Mouse (Mus musculus) heart, postnatal 0 days (tissue): ENCODE measurements at regions not wholly inside any gene's neighbourhood (a gene's known extent, or its start where the extent isn't known, plus 50 kb on each side); places are given as distances from the start of the nearest gene placed in this dataset.

Source experiments
- ATAC-seq: fragments of 200-750 bp; cut with Nextera tagmentation; 2 replicates; pipeline ENCODE4 v1.8.0; 2017; ENCODE audit warnings: low read depth, moderate number of reproducible peaks, moderate library complexity; ENCODE audit not compliant: insufficient read depth
- DNase-seq: peaks from one replicate; pipeline ENCODE4 v3.0.0-alpha.2; 2016; ENCODE audit warnings: low spot score
- H3K27ac ChIP-seq: fragments of 300-500 bp; sonication (generic); 2 replicates; pipeline ENCODE4 v1.5.1; 2014; ENCODE audit warnings: low read depth, mild to moderate bottlenecking
- H3K27me3 ChIP-seq: fragments of 300-500 bp; sonication (generic); 2 replicates; pipeline ENCODE4 v1.6.1; 2014; ENCODE audit warnings: low read length, mixed read lengths; ENCODE audit not compliant: control insufficient read depth, insufficient read depth
- H3K36me3 ChIP-seq: fragments of 300-500 bp; sonication (generic); replicated peaks from 2 replicates; pipeline ENCODE4 v1.6.1; 2014; ENCODE audit warnings: low read length, mixed read lengths; ENCODE audit not compliant: control insufficient read depth, insufficient read depth
- H3K4me1 ChIP-seq: fragments of 300-500 bp; sonication (generic); 2 replicates; pipeline ENCODE4 v1.6.1; 2014; ENCODE audit warnings: antibody characterized with exemption; ENCODE audit not compliant: control insufficient read depth, insufficient read depth
- H3K4me2 ChIP-seq: fragments of 300-500 bp; sonication (generic); 2 replicates; pipeline ENCODE4 v1.6.1; 2014; ENCODE audit warnings: low read depth, mild to moderate bottlenecking, low read length, moderate library complexity
- H3K4me3 ChIP-seq: fragments of 300-500 bp; sonication (generic); 2 replicates; pipeline ENCODE4 v1.5.1; 2014; ENCODE audit warnings: low read depth, low read length
- H3K9ac ChIP-seq: fragments of 300-500 bp; sonication (generic); replicated peaks from 2 replicates; pipeline ENCODE4 v1.6.1; 2014; ENCODE audit warnings: low read depth, low read length, mixed read lengths
- H3K9me3 ChIP-seq: fragments of 300-500 bp; sonication (generic); replicated peaks from 2 replicates; pipeline ENCODE4 v1.6.1; 2016; ENCODE audit warnings: low read length; ENCODE audit not compliant: control insufficient read depth
- CTCF ChIP-seq: IDR thresholded peaks from 2 replicates; pipeline ENCODE4 v1.5.1; 2016; ENCODE audit warnings: antibody characterized with exemption, control low read depth, low read depth
- EP300 ChIP-seq: IDR thresholded peaks from 2 replicates; pipeline ENCODE4 v1.6.1; 2016; ENCODE audit warnings: antibody characterized with exemption, low read depth
- WGBS: fragments of 180-500 bp; shearing (Covaris S2); extraction: QIAGEN DNeasy Blood & Tissue Kit; methylation state at CpG from one replicate; pipeline ENCODE4 v1.1.7; 2014; 5-methylcytosine and 5-hydroxymethylcytosine counted together

DNA sequence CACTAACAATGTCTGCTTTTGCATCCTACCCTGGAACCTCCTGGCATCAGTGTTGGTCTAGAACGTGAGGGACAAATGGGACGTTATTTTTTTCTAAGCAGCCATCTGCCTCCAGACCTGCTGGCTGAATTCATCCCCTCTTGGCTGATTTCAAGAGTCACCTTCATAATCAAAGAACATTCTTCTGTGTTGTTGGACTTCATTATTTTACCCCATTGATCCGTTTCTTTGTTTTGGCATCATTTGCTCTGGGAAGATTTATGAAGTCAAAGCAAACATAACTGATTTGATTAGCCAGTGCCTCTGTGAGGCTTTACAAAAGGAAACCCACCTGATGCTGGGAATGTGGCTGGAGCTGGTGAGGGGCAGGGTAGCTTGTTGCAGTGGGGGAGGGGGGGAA is 158.0 kb downstream of the Fam43a start:
- H3K4me2 ChIP-seq = no peak overlapping the region
- H3K9me3 ChIP-seq = no peaks in the 10 kb centered on the region
- no peaks in the 10 kb centered on the region for H3K4me1 ChIP-seq
- no peaks in the 10 kb centered on the region for H3K27me3 ChIP-seq
- no peak overlapping the region for H3K9ac ChIP-seq
- WGBS = 77% methylated on average over 3 of the region's 3 CpGs
- ATAC-seq (no peak), DNase-seq (no peak)
- H3K36me3 ChIP-seq = no peaks in the 10 kb centered on the region
- H3K27ac ChIP-seq = no peak overlapping the region
- no peak for TF ChIP-seq CTCF
- TF ChIP-seq EP300 = no peak
- no peak overlapping the region for H3K4me3 ChIP-seq

DNA sequence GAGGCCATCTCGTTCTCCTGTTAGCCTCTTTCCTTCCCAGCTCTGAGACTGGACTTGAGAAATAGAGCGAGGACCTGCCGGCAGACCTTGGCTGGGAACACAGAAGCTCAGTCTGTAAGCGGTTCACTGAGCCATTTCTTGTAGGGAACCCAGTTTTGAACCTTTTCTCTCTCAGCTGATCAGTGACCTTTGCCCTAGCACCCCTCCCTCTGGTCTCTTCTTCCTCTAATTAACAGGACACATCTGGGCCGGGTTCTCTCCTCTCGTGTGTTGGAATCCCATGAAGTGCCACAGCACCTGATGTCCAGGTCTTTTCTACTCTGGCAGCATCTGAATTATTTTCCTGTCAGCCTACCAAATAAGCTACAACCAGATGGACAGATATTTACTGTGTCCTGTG is 158.5 kb downstream of the Fam43a start:
- no peak for DNase-seq
- Histone ChIP-seq H3K9ac (no peak overlapping the region), H3K36me3 (no peaks in the 10 kb centered on the region), H3K27ac (no peak overlapping the region), H3K4me3 (no peak overlapping the region), H3K9me3 (no peaks in the 10 kb centered on the region), H3K27me3 (no peaks in the 10 kb centered on the region), H3K4me1 (no peaks in the 10 kb centered on the region), H3K4me2 (no peak overlapping the region)
- no peak for ATAC-seq
- WGBS = 91% methylated on average over 6 of the region's 6 CpGs
- TF ChIP-seq EP300 = no peak
- no peak for TF ChIP-seq CTCF

DNA sequence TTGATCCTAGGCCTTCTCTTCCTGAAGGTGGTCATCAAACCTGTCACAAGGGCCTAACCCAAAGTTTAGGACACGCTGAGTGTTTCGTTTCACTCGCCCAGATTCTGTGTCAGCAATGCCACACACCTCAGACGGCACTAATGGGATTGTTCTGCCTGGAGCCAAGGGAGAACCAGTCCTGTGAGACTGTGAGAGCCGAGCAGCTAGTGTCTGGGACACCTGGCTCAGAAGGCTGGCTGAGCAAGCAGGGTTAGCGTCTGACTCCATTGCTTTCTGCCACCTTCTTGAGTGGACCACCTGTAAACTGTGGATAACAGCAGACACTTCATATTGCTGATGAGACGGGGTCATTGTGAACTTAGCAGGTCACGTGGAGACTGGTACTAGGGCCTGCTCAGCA is 160.0 kb downstream of the Fam43a start:
- TF ChIP-seq EP300 = no peak
- no peak for TF ChIP-seq CTCF
- Histone ChIP-seq H3K27ac (no peak overlapping the region), H3K4me1 (no peaks in the 10 kb centered on the region), H3K9me3 (no peaks in the 10 kb centered on the region), H3K27me3 (no peaks in the 10 kb centered on the region), H3K4me3 (no peak overlapping the region), H3K4me2 (no peak overlapping the region), H3K36me3 (no peaks in the 10 kb centered on the region), H3K9ac (no peak overlapping the region)
- WGBS = 87% methylated on average over 8 of the region's 8 CpGs
- no peak for ATAC-seq
- no peak for DNase-seq

DNA sequence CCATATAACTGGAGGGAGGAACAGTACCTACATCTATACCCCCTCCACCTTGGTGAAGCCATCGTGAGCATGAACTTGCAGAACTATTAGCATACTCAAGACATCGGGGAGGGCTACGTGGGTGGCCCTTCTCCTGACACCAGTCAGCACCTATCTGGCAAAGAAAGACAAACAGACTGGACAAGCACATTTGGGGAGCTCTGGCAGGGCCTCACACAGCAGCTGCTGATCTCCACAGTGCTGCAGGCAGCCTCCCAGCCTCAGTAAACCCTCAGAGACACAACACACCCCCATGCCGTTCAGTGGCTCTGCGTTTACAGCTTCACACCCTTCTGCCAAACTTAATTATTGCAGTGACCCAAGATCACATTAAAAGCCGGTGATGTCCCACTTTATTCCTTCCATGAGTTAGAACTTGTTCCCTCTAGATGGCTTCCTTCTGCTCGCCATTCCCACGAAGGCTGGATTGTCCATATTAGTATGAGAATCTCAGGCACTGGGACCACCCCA is 161.7 kb downstream of the Fam43a start:
- no peak for DNase-seq
- 73% methylated on average over 8 of the region's 8 CpGs for WGBS
- H3K4me3 ChIP-seq = no peak overlapping the region

DNA sequence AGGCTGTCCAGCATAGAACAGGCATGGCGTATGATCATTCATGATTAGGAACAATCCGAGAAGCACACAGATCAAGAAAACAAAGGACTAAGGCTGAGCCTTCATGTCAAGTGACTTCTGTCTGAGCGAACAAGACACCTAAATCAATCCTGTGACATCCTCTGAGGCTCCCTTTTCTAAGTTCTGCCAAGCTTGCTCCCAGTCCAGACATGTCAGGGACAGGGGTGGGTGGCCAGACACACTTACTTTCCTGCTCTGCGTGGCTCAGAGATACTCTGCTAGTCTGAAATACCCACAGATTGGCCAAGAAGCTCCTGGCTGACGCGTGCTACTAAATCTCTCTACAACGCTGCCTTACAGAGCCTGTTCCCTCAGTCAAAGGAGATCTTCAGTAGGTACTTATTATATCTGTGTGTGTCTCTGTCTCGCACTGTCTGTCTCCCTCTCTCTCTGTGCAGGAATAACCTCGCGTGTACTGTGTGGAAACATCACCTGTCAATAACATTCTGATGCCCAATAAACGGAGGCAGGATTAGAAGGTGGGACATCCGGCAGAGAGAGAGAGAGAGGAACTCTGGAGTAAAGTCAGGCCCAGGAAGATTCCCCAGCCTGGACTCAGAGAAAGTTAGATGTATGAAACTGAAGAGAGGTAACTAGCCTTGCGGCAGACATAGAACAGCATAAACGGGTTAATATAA is 163.5 kb downstream of the Fam43a start:
- no peaks in the 10 kb centered on the region for H3K9me3 ChIP-seq
- H3K36me3 ChIP-seq = no peaks in the 10 kb centered on the region
- no peaks in the 10 kb centered on the region for H3K27me3 ChIP-seq
- no peaks in the 10 kb centered on the region for H3K4me1 ChIP-seq
- H3K4me3 ChIP-seq = no peak overlapping the region
- TF ChIP-seq EP300 (no peak), CTCF (no peak)
- WGBS = 76% methylated on average over 14 of the region's 14 CpGs
- DNase-seq = no peak
- no peak overlapping the region for H3K4me2 ChIP-seq
- H3K9ac ChIP-seq = no peak overlapping the region
- no peak for ATAC-seq
- no peak overlapping the region for H3K27ac ChIP-seq

More for the DNA sequence above, 161.7 kb downstream of the Fam43a start:
- Histone ChIP-seq H3K9ac (no peak overlapping the region), H3K27ac (no peak overlapping the region), H3K4me2 (no peak overlapping the region), H3K4me1 (no peaks in the 10 kb centered on the region), H3K36me3 (no peaks in the 10 kb centered on the region), H3K9me3 (no peaks in the 10 kb centered on the region), H3K27me3 (no peaks in the 10 kb centered on the region)
- no peak for ATAC-seq
- no peak for TF ChIP-seq CTCF
- TF ChIP-seq EP300 = no peak

DNA sequence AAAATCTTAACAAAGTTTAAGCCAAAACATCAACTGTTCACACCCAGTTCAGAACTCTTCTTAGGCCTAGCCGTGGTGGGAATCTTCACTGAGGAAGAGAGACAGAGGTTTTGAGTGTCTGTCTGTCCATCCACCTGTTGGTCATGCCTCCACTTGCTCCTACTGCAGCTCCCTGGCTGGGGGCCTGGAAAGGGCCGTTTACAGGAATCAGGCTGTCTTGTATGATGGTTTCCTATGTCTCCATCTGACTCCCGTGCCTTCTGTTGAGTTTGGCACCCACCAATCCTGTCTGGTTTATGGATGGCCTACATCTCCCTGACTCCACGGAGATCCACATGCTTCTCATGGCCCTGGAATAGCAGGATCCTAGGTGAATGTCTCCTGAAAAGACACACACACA is 166.1 kb downstream of the Fam43a start:
- H3K27me3 ChIP-seq = no peaks in the 10 kb centered on the region
- DNase-seq (no peak), ATAC-seq (no peak)
- no peaks in the 10 kb centered on the region for H3K36me3 ChIP-seq
- no peak overlapping the region for H3K9ac ChIP-seq
- H3K4me3 ChIP-seq = no peak overlapping the region
- 76% methylated on average over 4 of the region's 4 CpGs for WGBS
- TF ChIP-seq CTCF (no peak), EP300 (no peak)
- H3K27ac ChIP-seq = no peak overlapping the region
- no peaks in the 10 kb centered on the region for H3K9me3 ChIP-seq
- no peak overlapping the region for H3K4me2 ChIP-seq
- H3K4me1 ChIP-seq = peaks cover 15% of the 10 kb centered on the region
